Mouse (Mus musculus): ENCODE results near the gene Rhoa. TPM values are rescaled to one million over a fixed set of nuclear protein-coding genes. Genes with fewer than 3 reads are reported as not detected.

Gene Rhoa
- total RNA-seq, 2 experiments from 2014 or later = 97.0 to 97.5 TPM

- no peak for DNase-seq
- intact Hi-C loops (cut with DNase I) = no loop called here
These were observed 32.1 kb downstream of the Rhoa start for GRCm38 (mm10) chr9:108337848-108338550.

DNA sequence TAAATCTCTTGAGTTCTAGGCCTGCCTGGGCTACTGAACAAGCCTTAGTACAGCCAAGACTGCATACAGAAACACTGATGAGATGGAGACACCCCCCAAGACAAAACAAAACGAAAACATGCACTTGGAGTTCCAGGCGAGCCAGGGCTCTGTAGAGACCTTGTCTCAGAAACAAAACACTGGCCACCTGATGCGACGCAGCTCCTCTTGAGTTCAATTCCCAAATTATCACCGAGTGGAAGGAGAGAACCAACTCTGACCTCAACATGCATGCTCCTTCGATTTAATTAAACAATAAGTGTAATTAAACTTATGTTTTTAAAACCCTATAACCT lies 32.6 kb downstream of the Rhoa start:
- intact Hi-C loops (cut with DNase I) = no loop called here
- DNase-seq = no peak

- intact Hi-C loops (cut with DNase I) = no loop called here
- peak; percentile 86 to 89 for DNase-seq
These were observed 33.2 kb downstream of the Rhoa start, which contains the start of gene Gpx1 for GRCm38 (mm10) chr9:108338886-108339781. Gpx1 (plus strand) TSS chr9:108338903.

DNA sequence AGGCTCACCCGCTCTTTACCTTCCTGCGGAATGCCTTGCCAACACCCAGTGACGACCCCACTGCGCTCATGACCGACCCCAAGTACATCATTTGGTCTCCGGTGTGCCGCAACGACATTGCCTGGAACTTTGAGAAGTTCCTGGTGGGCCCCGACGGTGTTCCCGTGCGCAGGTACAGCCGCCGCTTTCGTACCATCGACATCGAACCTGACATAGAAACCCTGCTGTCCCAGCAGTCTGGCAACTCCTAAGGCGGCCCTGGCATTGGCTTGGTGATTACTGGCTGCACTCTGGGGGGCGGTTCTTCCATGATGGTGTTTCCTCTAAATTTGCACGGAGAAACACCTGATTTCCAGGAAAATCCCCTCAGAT lies 33.9 kb downstream of the Rhoa start:
- DNase-seq = no peak
- intact Hi-C loops (cut with DNase I) = no loop called here

GRCm38 (mm10) chr9:108340258-108341138 lies 34.6 kb downstream of the Rhoa start:
- intact Hi-C loops (cut with DNase I) = no loop called here
- no peak for DNase-seq

GRCm38 (mm10) chr9:108341139-108341475 lies 35.2 kb downstream of the Rhoa start:
- no peak for DNase-seq
- intact Hi-C loops (cut with DNase I) = no loop called here

DNA sequence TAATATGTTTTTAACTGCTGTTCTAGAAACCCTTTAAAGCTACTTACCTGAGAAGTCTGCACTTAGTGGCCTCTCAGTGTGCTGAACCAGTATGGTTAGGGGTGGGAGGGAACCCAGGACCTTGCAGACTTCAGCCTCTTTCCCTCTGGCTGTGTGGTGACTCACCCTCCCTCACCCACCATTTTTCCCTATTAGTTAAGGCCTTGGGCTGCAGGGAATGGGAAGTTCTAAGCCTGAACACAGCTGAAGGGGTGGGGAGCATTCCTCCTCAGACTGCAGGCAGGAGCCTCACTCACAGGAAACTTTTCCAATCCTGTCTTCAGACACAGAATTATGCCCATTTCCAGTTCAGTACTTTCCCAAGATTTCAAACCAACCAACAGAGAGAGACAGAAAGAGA lies 35.9 kb downstream of the Rhoa start:
- intact Hi-C loops (cut with DNase I) = no loop called here

DNA sequence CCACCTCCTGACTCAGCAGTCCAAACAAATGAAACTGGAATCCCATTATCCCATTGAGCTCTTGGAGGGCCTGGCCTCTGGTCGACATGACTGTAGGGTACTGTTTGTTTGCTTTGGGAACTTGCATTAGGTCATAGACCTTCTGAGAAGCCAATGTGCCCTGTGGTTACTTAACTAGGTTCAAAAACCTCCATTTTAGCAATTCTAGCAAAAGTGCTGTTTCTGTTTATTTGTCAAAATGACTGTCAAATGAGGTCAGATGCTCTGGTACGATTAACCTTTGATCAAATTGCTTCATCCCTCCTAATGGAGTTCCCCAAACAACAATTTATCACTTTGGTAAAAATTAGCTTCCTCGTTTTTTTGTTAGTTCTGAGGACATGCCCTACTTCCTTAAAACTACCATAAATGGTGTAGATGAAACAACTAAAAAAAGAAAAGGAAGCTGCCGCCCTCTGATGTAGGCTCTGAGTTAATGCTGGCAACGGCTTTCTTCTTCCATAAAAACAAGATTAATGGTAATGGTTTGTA lies 36.4 kb downstream of the Rhoa start:
- intact Hi-C loops (cut with DNase I) = no loop called here
- DNase-seq = no peak

More for the DNA sequence above, 35.9 kb downstream of the Rhoa start:
- DNase-seq = no peak

DNA sequence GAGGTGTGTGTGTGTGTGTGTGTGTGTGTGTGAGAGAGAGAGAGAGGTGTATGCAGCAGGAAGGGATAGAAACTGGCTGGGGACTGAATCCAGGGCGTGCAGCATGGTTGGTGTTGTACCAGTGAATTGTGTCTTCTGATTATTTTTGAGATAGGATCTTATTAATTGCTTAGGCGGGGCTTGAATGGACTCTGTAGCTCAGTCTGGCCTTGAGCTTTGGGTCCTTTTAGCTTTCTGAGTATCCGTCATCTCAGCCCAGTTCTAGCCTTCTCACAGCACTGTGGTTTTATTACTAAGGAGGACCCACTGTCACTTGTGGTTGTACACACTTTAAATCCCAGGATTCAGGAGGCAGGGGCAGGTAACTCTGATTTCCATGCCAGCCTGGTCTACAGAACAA lies 37.4 kb downstream of the Rhoa start:
- intact Hi-C loops (cut with DNase I) = no loop called here
- DNase-seq = no peak

DNA sequence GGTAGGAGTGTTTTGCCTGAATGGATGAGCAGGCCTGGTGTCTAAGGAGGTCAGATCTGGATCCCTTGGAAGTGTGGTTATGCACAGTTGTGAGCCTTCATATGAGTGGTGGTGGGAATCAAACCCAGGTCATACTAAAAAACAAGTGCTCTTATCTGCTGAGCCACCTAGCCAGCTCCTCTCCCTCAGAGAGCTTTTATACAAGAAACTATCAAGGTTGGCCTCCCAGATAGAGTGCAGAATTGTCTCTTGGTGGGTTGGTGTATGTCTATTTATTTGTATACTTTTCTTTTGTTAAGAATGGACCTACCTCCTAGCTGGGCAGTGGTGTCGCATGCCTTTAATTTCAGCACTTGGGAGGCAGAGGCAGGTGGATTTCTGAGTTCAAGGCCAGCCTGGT lies 37.9 kb downstream of the Rhoa start:
- no peak for DNase-seq
- intact Hi-C loops (cut with DNase I) = no loop called here

- no peak for DNase-seq
- intact Hi-C loops (cut with DNase I) = no loop called here
These were observed 38.5 kb downstream of the Rhoa start for GRCm38 (mm10) chr9:108344471-108344870.

- no peak for DNase-seq
- intact Hi-C loops (cut with DNase I) = loop anchor here (1.0 kb wide), 1 partner anchor 41 kb away; the partner anchor contains the start of genes Rhoa and Tcta
These were observed 41.1 kb downstream of the Rhoa start for GRCm38 (mm10) chr9:108347024-108347423.

GRCm38 (mm10) chr9:108347540-108348289 lies 41.8 kb downstream of the Rhoa start, which contains the start of gene Usp4:
Usp4 (plus strand) TSS chr9:108347853.
- intact Hi-C loops (cut with DNase I) = loop anchor here (1.0 kb wide), 1 partner anchor 41 kb away; the partner anchor contains the start of genes Rhoa and Tcta
- peak; percentile 83 to 86 for DNase-seq

DNA sequence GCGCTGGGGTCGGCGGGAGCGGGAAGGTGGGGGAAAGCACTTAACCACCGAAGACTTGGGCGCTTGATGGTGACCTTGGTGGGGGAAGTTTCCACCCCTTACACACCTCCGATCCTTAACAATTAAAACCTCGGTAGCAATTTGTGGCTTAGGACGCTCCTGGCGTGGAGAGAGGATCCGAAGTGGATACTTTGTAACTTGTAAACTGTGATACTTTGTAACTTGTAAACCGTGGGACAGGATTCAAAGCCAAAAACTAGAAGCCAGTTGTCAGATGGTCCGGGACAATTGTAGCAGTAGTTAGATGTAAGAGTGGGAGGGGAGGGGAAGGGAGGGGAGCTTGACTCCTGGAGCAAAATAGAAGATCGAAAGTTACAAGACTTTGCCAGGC lies 42.4 kb downstream of the Rhoa start:
- no peak for DNase-seq
- intact Hi-C loops (cut with DNase I) = no loop called here

- intact Hi-C loops (cut with DNase I) = no loop called here
These were observed 43.8 kb downstream of the Rhoa start for GRCm38 (mm10) chr9:108349727-108350126.

GRCm38 (mm10) chr9:108378234-108378633 lies 72.3 kb downstream of the Rhoa start:
- intact Hi-C loops (cut with DNase I) = no loop called here
- DNase-seq = no peak

More at GRCm38 (mm10) chr9:108349727-108350126, 43.8 kb downstream of the Rhoa start:
- no peak for DNase-seq

DNA sequence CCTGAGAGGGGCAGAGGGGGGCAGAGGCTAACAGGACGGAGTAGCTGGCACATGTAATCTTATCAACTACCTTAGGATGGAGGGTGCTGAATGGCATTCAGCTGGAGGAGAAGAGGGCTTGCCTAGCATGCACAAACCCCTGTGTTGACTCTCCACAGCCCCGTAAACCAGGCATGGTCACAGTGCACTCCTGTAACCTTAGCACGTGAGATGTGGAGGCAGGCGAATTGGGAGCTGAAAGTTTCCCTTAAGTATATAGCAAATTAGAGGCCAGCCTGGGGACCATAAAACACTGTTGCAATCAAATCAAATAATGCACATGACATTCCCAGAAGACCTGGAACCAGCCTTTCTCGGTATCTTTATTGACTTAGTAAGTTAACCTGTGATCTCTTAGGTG lies 72.8 kb downstream of the Rhoa start:
- intact Hi-C loops (cut with DNase I) = no loop called here
- no peak for DNase-seq

DNA sequence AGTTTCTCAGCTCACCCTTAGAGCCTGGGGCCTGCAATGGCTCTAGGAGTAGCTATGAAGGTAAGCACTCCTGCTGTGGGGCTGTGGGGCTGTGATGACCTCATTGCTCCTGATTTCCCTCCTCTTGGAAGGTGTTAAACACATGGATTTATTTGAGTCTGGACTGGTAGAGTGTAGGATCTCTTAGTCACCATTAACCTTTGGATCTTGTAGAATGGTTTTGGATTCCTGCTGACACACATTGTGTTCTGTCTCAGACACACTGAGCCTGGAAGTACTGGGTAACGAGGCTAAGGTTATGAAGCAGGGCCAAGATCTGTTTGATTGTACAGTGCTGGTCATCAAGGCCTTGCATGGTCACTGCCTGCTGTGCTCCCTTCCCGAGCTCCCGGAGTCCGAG lies 73.4 kb downstream of the Rhoa start:
- DNase-seq = no peak
- intact Hi-C loops (cut with DNase I) = no loop called here

GRCm38 (mm10) chr9:108381382-108381781 lies 75.5 kb downstream of the Rhoa start:
- no peak for DNase-seq
- intact Hi-C loops (cut with DNase I) = no loop called here

DNA sequence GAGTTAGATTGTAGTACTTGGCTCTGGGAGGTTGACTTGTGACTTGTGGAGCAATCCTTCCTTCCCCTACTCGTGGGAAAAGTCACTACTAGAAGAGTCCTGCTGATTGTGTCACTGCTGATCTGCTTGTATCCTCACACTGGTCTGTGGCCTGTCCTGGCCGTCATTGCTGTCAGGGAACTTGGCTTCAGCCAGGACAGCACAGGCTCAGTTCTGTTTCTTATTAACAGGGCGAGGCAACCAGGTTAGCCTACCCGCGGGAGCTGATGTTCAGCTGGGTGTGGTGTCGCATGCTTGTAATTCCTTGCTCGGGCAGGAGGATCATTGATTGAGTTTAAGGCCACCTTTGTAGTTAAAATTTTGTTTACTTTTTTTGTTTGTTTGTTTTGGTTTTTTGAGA lies 79.1 kb downstream of the Rhoa start:
- intact Hi-C loops (cut with DNase I) = no loop called here
- no peak for DNase-seq
